Mouse (Mus musculus) embryonic fibroblast, embryonic 13.5 days (primary cell): ENCODE results near the gene Gm42957. TPM values are rescaled to one million over a fixed set of nuclear protein-coding genes. Genes with fewer than 3 reads are reported as not detected.

ENCODE experiments used
- H3K27ac ChIP-seq: 2 replicates; pipeline ENCODE4 v1.5.1; 2012; ENCODE audit warnings: low read length, control low read depth, inconsistent platforms; ENCODE audit not compliant: insufficient read depth
- H3K4me1 ChIP-seq: 2 replicates; pipeline ENCODE4 v1.6.1; 2011; ENCODE audit warnings: low read length; ENCODE audit not compliant: control insufficient read depth, insufficient read depth
- H3K4me3 ChIP-seq: 2 replicates; pipeline ENCODE4 v1.5.1; 2011; ENCODE audit warnings: mild to moderate bottlenecking, control low read depth, low read length; ENCODE audit not compliant: insufficient read depth
- CTCF ChIP-seq: IDR thresholded peaks from 2 replicates; pipeline ENCODE4 v1.5.1; 2011; ENCODE audit warnings: mild to moderate bottlenecking, control low read depth, low read length, moderate library complexity, borderline replicate concordance; ENCODE audit not compliant: insufficient read depth
- POLR2A ChIP-seq: IDR thresholded peaks from 2 replicates; pipeline ENCODE4 v1.6.1; 2011; ENCODE audit warnings: low read depth, mild to moderate bottlenecking, control low read depth, low read length, moderate library complexity
- polyA plus RNA-seq: library from polyadenylated mRNA; stranded (reverse); fragments of >200 nt; gene quantifications from 2 replicates; pipeline ENCODE4 v1.2.4, GENCODE M21; 2011; ENCODE audit warnings: low read depth; ENCODE audit not compliant: missing spikeins, insufficient read length

Gene Gm42957
- polyA plus RNA-seq: 0.28 and 0.30 TPM in 2 replicates

DNA sequence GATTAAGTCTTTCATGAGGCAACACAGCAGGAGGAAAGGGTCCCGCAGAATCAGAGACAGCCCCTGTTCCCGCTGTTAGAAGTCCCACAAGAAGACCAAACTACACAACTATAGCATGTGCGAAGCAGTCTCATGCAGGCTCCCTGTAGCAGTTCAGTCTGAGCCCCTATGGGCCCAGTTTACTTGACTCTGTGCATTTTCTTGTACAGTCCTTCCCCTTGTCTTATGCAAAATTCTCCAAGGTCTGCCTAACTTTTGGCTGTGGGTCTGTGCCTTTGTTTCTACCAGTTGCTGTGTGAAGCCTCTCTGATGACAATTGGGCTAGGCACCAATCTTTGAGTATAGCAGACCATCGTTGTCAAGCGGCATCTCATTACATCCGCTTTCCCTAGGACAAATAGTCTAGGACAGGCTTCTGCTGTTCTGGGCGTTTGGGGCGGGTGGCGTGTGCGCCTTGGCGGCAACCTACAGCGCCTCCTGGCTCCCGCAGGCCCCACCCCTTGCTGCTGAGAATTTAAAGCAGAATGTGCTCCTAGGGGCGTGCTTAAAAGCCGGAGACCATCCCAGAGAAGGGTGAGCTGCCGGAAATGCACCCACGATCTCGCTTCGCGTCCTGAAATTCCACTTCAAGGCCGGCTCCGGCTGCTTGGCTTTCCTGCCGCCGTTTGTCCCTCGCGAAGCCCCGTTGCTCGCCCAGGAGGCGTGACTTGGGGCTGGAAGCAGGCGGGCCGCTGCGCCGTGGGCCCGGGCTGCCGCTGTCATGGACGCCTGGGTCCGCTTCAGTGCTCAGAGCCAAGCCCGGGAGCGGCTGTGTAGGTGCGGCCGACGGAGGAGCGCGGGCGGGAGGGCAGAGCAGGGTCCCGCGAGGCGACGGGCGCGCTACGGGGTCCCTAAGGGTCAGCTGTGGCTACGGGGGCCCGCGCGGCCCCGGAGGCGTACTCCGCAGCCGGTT lies at the start of gene Gm42957, which contains the start of gene Pex11b:
Gene Gm42957, plus strand, starts transcription at position 547 of the 952 bp plus-strand sequence.
Gene Pex11b, plus strand, starts transcription at position 449 of the 952 bp plus-strand sequence.
- H3K4me1 ChIP-seq: no peaks in the 10 kb centered on the region
- TF ChIP-seq CTCF (no peak), POLR2A (peak; percentile 70)
- H3K4me3 ChIP-seq: peak within 1 kb of the TSS; percentile 64
- peak within 1 kb of the TSS; percentile 42 for H3K27ac ChIP-seq

DNA sequence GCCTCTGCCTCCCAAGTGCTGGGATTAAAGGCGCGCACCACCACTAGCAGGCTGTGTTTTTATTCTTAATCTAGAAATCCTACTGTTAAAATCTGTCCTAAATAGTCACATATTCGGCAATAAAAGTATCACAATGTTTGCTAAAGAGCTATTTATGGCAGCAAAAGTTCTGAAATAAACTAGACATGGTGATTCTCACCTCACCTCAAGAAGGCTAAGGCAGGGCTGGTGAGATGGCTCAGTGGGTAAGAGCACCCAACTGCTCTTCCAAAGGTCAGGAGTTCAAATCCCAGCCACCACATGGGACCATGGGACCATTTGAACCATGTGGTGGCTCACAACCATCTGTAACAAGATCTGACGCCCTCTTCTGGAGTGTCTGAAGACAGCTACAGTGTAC lies 44.6 kb upstream of the Gm42957 start:
- H3K27ac ChIP-seq: no peak overlapping the region
- no peak for TF ChIP-seq POLR2A
- no peak for TF ChIP-seq CTCF

DNA sequence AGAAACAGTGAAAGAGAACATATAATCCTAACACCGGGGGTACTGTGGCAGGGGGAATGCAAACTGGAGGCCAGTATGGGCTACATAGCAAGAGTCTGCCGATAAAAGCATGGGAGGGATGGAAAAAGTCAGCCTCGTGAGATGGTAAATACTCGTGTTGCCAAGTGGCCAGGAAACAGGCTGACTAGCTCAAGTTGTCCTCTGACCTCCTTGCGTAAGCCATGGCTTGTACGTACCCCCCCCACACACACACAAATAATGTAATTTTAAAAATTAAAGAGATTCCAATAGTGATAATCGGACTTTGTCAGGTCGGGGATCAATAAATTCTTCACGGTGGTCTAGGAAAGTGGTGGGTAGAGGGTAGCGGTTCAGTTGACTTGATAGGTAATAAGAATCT lies 41.9 kb upstream of the Gm42957 start:
- Histone ChIP-seq H3K4me1 (peaks cover 4% of the 10 kb centered on the region), H3K27ac (peak overlapping the region; percentile 32; the same call in 1 of the 2 replicates), H3K4me3 (peak overlapping the region; percentile 75)
- TF ChIP-seq POLR2A (no peak), CTCF (no peak)

More for the DNA sequence above, 44.6 kb upstream of the Gm42957 start:
- no peak overlapping the region for H3K4me3 ChIP-seq
- peaks cover 3% of the 10 kb centered on the region for H3K4me1 ChIP-seq

DNA sequence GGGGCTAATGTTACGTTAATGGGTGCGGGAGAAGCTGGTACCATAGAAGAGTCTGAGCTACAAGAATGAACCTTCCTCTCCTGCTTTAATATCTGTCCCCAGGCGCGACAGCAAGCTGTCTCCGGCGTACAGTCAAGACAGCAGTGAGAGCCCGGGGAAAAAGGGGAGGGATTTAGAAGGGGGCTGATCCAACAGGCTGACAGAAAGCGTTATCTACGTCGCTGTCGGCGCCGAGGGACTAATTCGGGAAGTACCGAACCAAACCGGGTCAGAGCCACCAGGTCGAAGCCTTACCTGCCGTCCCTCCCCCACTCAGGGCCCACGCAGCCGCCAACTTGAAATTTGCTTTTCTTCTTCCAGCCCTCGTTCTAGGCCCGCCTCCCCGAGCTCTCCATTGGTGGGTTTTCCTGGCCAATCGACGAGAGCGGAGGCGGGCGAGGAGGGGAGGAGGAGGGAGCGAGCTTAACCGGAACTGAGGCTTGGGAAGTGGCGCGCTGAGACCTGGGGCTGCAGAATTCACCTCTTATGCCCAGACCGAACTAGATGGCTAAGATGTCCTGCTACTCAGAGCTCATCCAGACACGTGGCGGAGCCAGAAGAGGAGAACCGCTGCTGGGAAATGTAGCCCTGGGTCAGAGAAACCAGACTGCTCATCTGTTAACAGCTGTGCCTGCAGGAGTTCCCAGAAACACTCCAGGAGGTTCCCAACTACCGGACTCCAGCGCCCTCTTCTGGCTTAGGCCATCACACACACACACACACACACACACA lies 41.3 kb upstream of the Gm42957 start, which contains the start of gene Polr3gl:
Gene Polr3gl, minus strand, starts transcription at position 392 of the 771 bp plus-strand sequence.
- TF ChIP-seq CTCF (no peak), POLR2A (peak; percentile 76)
- peak within 1 kb of the TSS; percentile 75 for H3K4me3 ChIP-seq
- H3K4me1 ChIP-seq: peaks cover 5% of the 10 kb centered on the region
- H3K27ac ChIP-seq: peak within 1 kb of the TSS; percentile 74

DNA sequence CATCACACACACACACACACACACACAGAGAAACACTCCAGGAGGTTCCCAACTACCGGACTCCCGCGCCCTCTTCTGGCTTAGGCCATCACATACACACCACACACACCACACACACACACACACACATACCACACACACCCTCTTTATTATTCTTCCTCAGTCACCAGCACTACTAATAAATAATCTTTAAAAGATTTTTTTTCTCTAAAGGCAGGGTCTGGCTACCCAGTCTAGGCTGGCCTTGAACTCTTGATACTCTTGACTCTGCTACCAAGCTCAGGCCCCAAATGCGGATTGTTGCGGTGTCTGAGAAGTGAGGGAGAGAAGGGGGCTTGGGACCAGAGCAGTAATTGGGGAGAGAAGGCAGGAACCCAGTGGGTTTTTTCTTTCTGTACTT lies 40.4 kb upstream of the Gm42957 start:
- Histone ChIP-seq H3K27ac (no peak overlapping the region), H3K4me3 (no peak overlapping the region), H3K4me1 (peaks cover 11% of the 10 kb centered on the region)
- no peak for TF ChIP-seq POLR2A
- no peak for TF ChIP-seq CTCF

- H3K4me3 ChIP-seq: no peak overlapping the region
- TF ChIP-seq POLR2A (no peak), CTCF (no peak)
- peak overlapping the region; percentile 14; the same call in 1 of the 2 replicates for H3K27ac ChIP-seq
- H3K4me1 ChIP-seq: peaks cover 11% of the 10 kb centered on the region
These were observed 39.6 kb upstream of the Gm42957 start for GRCm38 (mm10) chr3:96595661-96596060.

GRCm38 (mm10) chr3:96596228-96596707 lies 39.0 kb upstream of the Gm42957 start, which contains the start of gene Ankrd34a:
Gene Ankrd34a (plus strand): TSS chr3:96596636.
- Histone ChIP-seq H3K4me3 (peak within 1 kb of the TSS; percentile 52), H3K27ac (peak within 1 kb of the TSS; percentile 14), H3K4me1 (peaks cover 11% of the 10 kb centered on the region)
- TF ChIP-seq POLR2A (no peak), CTCF (no peak)

GRCm38 (mm10) chr3:96596855-96597254 lies 38.4 kb upstream of the Gm42957 start:
- Histone ChIP-seq H3K4me1 (peaks cover 11% of the 10 kb centered on the region), H3K27ac (peak overlapping the region; percentile 7), H3K4me3 (peak overlapping the region; percentile 52)
- TF ChIP-seq POLR2A: no peak
- TF ChIP-seq CTCF: no peak

- TF ChIP-seq POLR2A: no peak; the same call in 1 of the 2 replicates
- no peak for TF ChIP-seq CTCF
- H3K4me1 ChIP-seq: peaks cover 11% of the 10 kb centered on the region
- H3K27ac ChIP-seq: no peak overlapping the region
- peak overlapping the region; percentile 52 for H3K4me3 ChIP-seq
These were observed 37.8 kb upstream of the Gm42957 start for GRCm38 (mm10) chr3:96597435-96597891.
